10 mouse cellular contexts compared by ENCODE assay signal in genomic region chr10:44269211-44269610, GRCm38 (mm10). TPM values are rescaled to one million over a fixed set of nuclear protein-coding genes. Genes with fewer than 3 reads are reported as not detected.
DNase-seq lines count a peak whose midpoint lies in the region; ATAC-seq and TF ChIP-seq lines count a peak whose summit lies in the region.
"Had no signal": no experiment of that assay in that cellular context is flagged by ENCODE, and none has a peak within 500 bp of the region (broad histone marks: within the 10 kb centered on the region; RNA-seq: fewer than 3 reads in every experiment).

No protein-coding gene starts in this region.

- peak overlapping the region; percentile 93 for H3K9ac ChIP-seq in heart, embryonic 14.5 days (ENCODE audit: low read length)
- no peak overlapping the region; the same call in 1 of the 2 replicates for H3K9ac ChIP-seq in hindbrain, embryonic 12.5 days

- H3K36me3 ChIP-seq in heart, embryonic 14.5 days (ENCODE audit: control insufficient read depth, insufficient read depth, low read length), result no peaks in the 10 kb centered on the region
- peaks cover 31% of the 10 kb centered on the region for H3K36me3 ChIP-seq in G1E (replicated peaks)
- peaks cover 9% of the 10 kb centered on the region; the same call in 1 of the 2 replicates for H3K36me3 ChIP-seq in hindbrain, embryonic 12.5 days
- H3K36me3 ChIP-seq in midbrain, embryonic 10.5 days, result peaks cover 3% of the 10 kb centered on the region; the same call in 1 of the 2 replicates

- H3K4me1 ChIP-seq in heart, embryonic 14.5 days (ENCODE audit: control insufficient read depth in 2 of 2, insufficient read depth in 2 of 2, low read length in 2 of 2), result peaks cover 6 to 19% of the 10 kb centered on the region in 2 experiments
- peaks cover 11% of the 10 kb centered on the region for H3K4me1 ChIP-seq in G1E (ENCODE audit: insufficient read depth, low read depth, low read length)
- peaks cover 22% of the 10 kb centered on the region for H3K4me1 ChIP-seq in hindbrain, embryonic 12.5 days
- peaks cover 32% of the 10 kb centered on the region for H3K4me1 ChIP-seq in midbrain, embryonic 10.5 days

- no peak overlapping the region for H3K27ac ChIP-seq in heart, embryonic 14.5 days (replicated peaks in 1 of 2; ENCODE audit: control insufficient read depth in 1 of 2, insufficient read depth in 1 of 2, low read depth in 2 of 2, low read length in 2 of 2)
- no peak overlapping the region for H3K27ac ChIP-seq in hindbrain, embryonic 12.5 days
- H3K27ac ChIP-seq in midbrain, embryonic 10.5 days (replicated peaks), result no peak overlapping the region

- DNase-seq in heart, adult 18-20 months, result no peak
- DNase-seq in G1E (ENCODE audit: low spot score), result no peak
- DNase-seq in midbrain, embryonic 10.5 days (ENCODE audit: low spot score), result no peak
- no peak for DNase-seq in layer of hippocampus, postnatal 25 days (ENCODE audit: extremely low spot score in 1 of 2, low spot score in 1 of 2)
- DNase-seq in thymus, postnatal 25 days, result no peak
- no peak for DNase-seq in yolk sac, embryonic 10.5 days (ENCODE audit: low spot score)
- DNase-seq: cerebellum, adult 2 months; right cerebral cortex, adult 18-20 months had no signal

- no peaks in the 10 kb centered on the region for H3K27me3 ChIP-seq in heart, embryonic 14.5 days (ENCODE audit: control insufficient read depth, insufficient read depth, low read length)
- no peaks in the 10 kb centered on the region for H3K27me3 ChIP-seq in G1E (ENCODE audit: insufficient read depth, low read length)
- H3K27me3 ChIP-seq in hindbrain, embryonic 12.5 days, result no peaks in the 10 kb centered on the region
- no peaks in the 10 kb centered on the region for H3K27me3 ChIP-seq in midbrain, embryonic 10.5 days (ENCODE audit: low read depth, poor library complexity, severe bottlenecking)

- H3K4me3 ChIP-seq in heart, embryonic 14.5 days (ENCODE audit: control insufficient read depth in 1 of 2, insufficient read depth in 1 of 2, low read depth in 1 of 2, low read length in 2 of 2), result peak overlapping the region in 1 of 2 experiments; percentile 90; a peak in 2 of 4 replicates
- peak overlapping the region; percentile 77; the same call in 1 of the 2 replicates for H3K4me3 ChIP-seq in G1E (ENCODE audit: low read depth, low read length)
- peak overlapping the region; percentile 81 for H3K4me3 ChIP-seq in hindbrain, embryonic 12.5 days
- H3K4me3 ChIP-seq in midbrain, embryonic 10.5 days, result peak overlapping the region; percentile 93

- 62% methylated on average over 2 of the region's 2 CpGs for WGBS in heart, embryonic 14.5 days
- WGBS in hindbrain, embryonic 12.5 days, result 66% methylated on average over 2 of the region's 2 CpGs
- 72% methylated on average over 2 of the region's 2 CpGs for WGBS in midbrain, embryonic 10.5 days

- H3K4me2 ChIP-seq in heart, embryonic 14.5 days (ENCODE audit: low read length), result peak overlapping the region; percentile 93
- H3K4me2 ChIP-seq in hindbrain, embryonic 12.5 days (replicated peaks), result peak overlapping the region; percentile 80

- TF ChIP-seq CTCF in G1E (IDR thresholded peaks at IDR 0.05; ENCODE audit: low read depth, low read length), result no peak

- ATAC-seq in heart, embryonic 14.5 days (ENCODE audit: insufficient number of reproducible peaks, insufficient read depth, low FRiP score, low read depth), result no peak
- no peak for ATAC-seq in G1E (ENCODE audit: extremely low read depth, insufficient number of reproducible peaks, low FRiP score, poor library complexity, severe bottlenecking)
- no peak for ATAC-seq in hindbrain, embryonic 12.5 days (ENCODE audit: low FRiP score)

- no peaks in the 10 kb centered on the region for H3K9me3 ChIP-seq in heart, embryonic 14.5 days (ENCODE audit: control insufficient read depth, low read length)
- H3K9me3 ChIP-seq in G1E (replicated peaks), result no peaks in the 10 kb centered on the region
- no peaks in the 10 kb centered on the region for H3K9me3 ChIP-seq in hindbrain, embryonic 12.5 days (replicated peaks)
- no peaks in the 10 kb centered on the region for H3K9me3 ChIP-seq in midbrain, embryonic 10.5 days (replicated peaks)

RNA-seq across cellular contexts. Expression of gene Atg5, which starts 1.1 kb away (rescaled TPM):
- 23.9 and 27.9 TPM in 2 replicates for polyA plus RNA-seq in heart, embryonic 14.5 days (2014; fragmentation: Nextera tagmentation; extraction: Ambion mirVana)
- total RNA-seq in heart, adult 18-20 months (2021), result 10 to 100 TPM; 16.3 to 16.7 TPM
- total RNA-seq in G1E (2014; fragmentation: Nextera tagmentation), result 20.1 and 23.3 TPM in 2 replicates
- total RNA-seq in G1E (2017), result 20.1 and 23.2 TPM in 2 replicates
- polyA plus RNA-seq in G1E (2012), result 3.8 and 4.4 TPM in 2 replicates
- polyA plus RNA-seq in hindbrain, embryonic 12.5 days (2016; fragmentation: Nextera tagmentation; extraction: Ambion mirVana), result 46.7 and 50.6 TPM in 2 replicates
- 55.8 and 61.0 TPM in 2 replicates for polyA plus RNA-seq in midbrain, embryonic 10.5 days (2016; fragmentation: Nextera tagmentation; extraction: Ambion mirVana)
- total RNA-seq in layer of hippocampus, postnatal 25 days (2021), result 10 to 100 TPM; 20.9 to 22.6 TPM
